Mouse (Mus musculus) granulocyte monocyte progenitor cell, adult 5-6 weeks (primary cell): ENCODE measurements around the gene Olfr1348. TPM values are rescaled to one million over a fixed set of nuclear protein-coding genes. Genes with fewer than 3 reads are reported as not detected.
"Not testable (repeated sequence)": the region's sequence is repeated elsewhere in the genome, so short reads cannot be mapped to it uniquely, and the experiment has no call there.

Experiments used
- ATAC-seq: replicated peaks from 2 replicates; pipeline ENCODE4 v1.8.0; 2016; ENCODE audit warnings: mild to moderate bottlenecking, moderate TSS enrichment, inconsistent platforms; ENCODE audit not compliant: poor library complexity, severe bottlenecking
- total RNA-seq, 2 experiments: library from RNA; stranded (forward) in 1 of 2; stranded (reverse) in 1 of 2; fragments of 200-712, 200-1000 nt in 1 of 2; fragments of >200 nt in 1 of 2; fragmentation: Nextera tagmentation in 1 of 2; gene quantifications; 2 replicates each; pipeline ENCODE4 v1.2.3; 2014 to 2017

The Olfr1348 gene
- total RNA-seq (2014; fragmentation: Nextera tagmentation) = not detected in 2 replicates
- total RNA-seq (2017) = not detected in 2 replicates

GRCm38 (mm10) chr7:6508648-6509047 lies at the start of gene Olfr1348:
Olfr1348 (minus strand) TSS chr7:6508748.
- ATAC-seq = no peak

GRCm38 (mm10) chr7:6526141-6526540 lies 17.6 kb upstream of the Olfr1348 start:
- ATAC-seq = no peak

- ATAC-seq = no peak
Observed at GRCm38 (mm10) chr7:6525001-6525400, 16.5 kb upstream of the Olfr1348 start.

- ATAC-seq = no peak
Observed at GRCm38 (mm10) chr7:6522850-6523249, 14.3 kb upstream of the Olfr1348 start, which contains the start of gene Olfr1349. Olfr1349 (minus strand) TSS chr7:6522950.

GRCm38 (mm10) chr7:6521666-6522065 lies 13.1 kb upstream of the Olfr1348 start:
- no peak for ATAC-seq

- no peak for ATAC-seq
Observed at GRCm38 (mm10) chr7:6499655-6500054, 8.9 kb downstream of the Olfr1348 start, which contains the start of gene Olfr1347. Olfr1347 (minus strand) TSS chr7:6499755.

- no peak for ATAC-seq
Observed at GRCm38 (mm10) chr7:6486841-6487240, 21.7 kb downstream of the Olfr1348 start, which contains the start of gene Olfr5. Olfr5 (minus strand) TSS chr7:6486941.

- not testable (repeated sequence) for ATAC-seq
Observed at GRCm38 (mm10) chr7:6477633-6478032, 30.9 kb downstream of the Olfr1348 start.

GRCm38 (mm10) chr7:6466951-6467350 lies 41.6 kb downstream of the Olfr1348 start, which contains the start of gene Olfr1346:
Olfr1346 (plus strand) TSS chr7:6467101.
- ATAC-seq = no peak

- no peak for ATAC-seq
Observed at GRCm38 (mm10) chr7:6456399-6456798, 52.1 kb downstream of the Olfr1348 start.

- no peak for ATAC-seq
Observed at GRCm38 (mm10) chr7:6455868-6456267, 52.7 kb downstream of the Olfr1348 start, which contains the start of gene Olfr1336. Olfr1336 (plus strand) TSS chr7:6456168.

Other genes with a start within 250 kb of the Olfr1348 start
- 3.7 and 3.8 TPM in 2 replicates for gene Zfp667, start 222.2 kb downstream of the Olfr1348 start, total RNA-seq (2014; fragmentation: Nextera tagmentation)
- gene Zfp667, start 222.2 kb downstream of the Olfr1348 start, total RNA-seq (2017) = 1.4 and 2.8 TPM in 2 replicates
- 2.5 and 8.0 TPM in 2 replicates for gene Zfp583, start 177.5 kb downstream of the Olfr1348 start, total RNA-seq (2014; fragmentation: Nextera tagmentation)
- gene Zfp583, start 177.5 kb downstream of the Olfr1348 start, total RNA-seq (2017) = 1.3 and 2.1 TPM in 2 replicates
- gene Gm3854, start 165.0 kb downstream of the Olfr1348 start, total RNA-seq (2014; fragmentation: Nextera tagmentation) = 0.96 and 1.8 TPM in 2 replicates
- gene Gm3854, start 165.0 kb downstream of the Olfr1348 start, total RNA-seq (2017) = 0.31 TPM in 1 of 2 replicates, not detected in the other
- 1.8 and 2.9 TPM in 2 replicates for gene Zfp78, start 145.5 kb downstream of the Olfr1348 start, total RNA-seq (2014; fragmentation: Nextera tagmentation)
- 0.88 and 2.6 TPM in 2 replicates for gene Zfp78, start 145.5 kb downstream of the Olfr1348 start, total RNA-seq (2017)
- gene Zfp28, start 125.5 kb downstream of the Olfr1348 start, total RNA-seq (2014; fragmentation: Nextera tagmentation) = 1.9 and 2.0 TPM in 2 replicates
- gene Zfp28, start 125.5 kb downstream of the Olfr1348 start, total RNA-seq (2017) = 1.0 and 2.0 TPM in 2 replicates
- gene Smim17, start 110.0 kb downstream of the Olfr1348 start, total RNA-seq (2014; fragmentation: Nextera tagmentation) = not detected in 2 replicates
- gene Smim17, start 110.0 kb downstream of the Olfr1348 start, total RNA-seq (2017) = not detected in 2 replicates
- gene Gm20715, start 98.5 kb downstream of the Olfr1348 start, total RNA-seq (2014; fragmentation: Nextera tagmentation) = not detected in 2 replicates
- 0.15 TPM in 1 of 2 replicates, not detected in the other for gene Gm20715, start 98.5 kb downstream of the Olfr1348 start, total RNA-seq (2017)
- gene Olfr1344, start 70.1 kb downstream of the Olfr1348 start, total RNA-seq (2014; fragmentation: Nextera tagmentation) = not detected in 2 replicates
- not detected in 2 replicates for gene Olfr1344, start 70.1 kb downstream of the Olfr1348 start, total RNA-seq (2017)
- gene Olfr1336, start 52.6 kb downstream of the Olfr1348 start, total RNA-seq (2014; fragmentation: Nextera tagmentation) = not detected in 2 replicates
- not detected in 2 replicates for gene Olfr1336, start 52.6 kb downstream of the Olfr1348 start, total RNA-seq (2017)
- not detected in 2 replicates for gene Olfr1346, start 41.6 kb downstream of the Olfr1348 start, total RNA-seq (2014; fragmentation: Nextera tagmentation)
- gene Olfr1346, start 41.6 kb downstream of the Olfr1348 start, total RNA-seq (2017) = not detected in 2 replicates
- not detected in 2 replicates for gene Olfr5, start 21.8 kb downstream of the Olfr1348 start, total RNA-seq (2014; fragmentation: Nextera tagmentation)
- 0.04 TPM in 1 of 2 replicates, not detected in the other for gene Olfr5, start 21.8 kb downstream of the Olfr1348 start, total RNA-seq (2017)
- not detected in 2 replicates for gene Olfr1347, start 9.0 kb downstream of the Olfr1348 start, total RNA-seq (2014; fragmentation: Nextera tagmentation)
- not detected in 2 replicates for gene Olfr1347, start 9.0 kb downstream of the Olfr1348 start, total RNA-seq (2017)
- not detected in 2 replicates for gene Olfr1349, start 14.2 kb upstream of the Olfr1348 start, total RNA-seq (2014; fragmentation: Nextera tagmentation)
- not detected in 2 replicates for gene Olfr1349, start 14.2 kb upstream of the Olfr1348 start, total RNA-seq (2017)
- gene Olfr1350, start 56.1 kb upstream of the Olfr1348 start, total RNA-seq (2014; fragmentation: Nextera tagmentation) = not detected in 2 replicates
- not detected in 2 replicates for gene Olfr1350, start 56.1 kb upstream of the Olfr1348 start, total RNA-seq (2017)
- gene Zim1, start 187.7 kb upstream of the Olfr1348 start, total RNA-seq (2014; fragmentation: Nextera tagmentation) = not detected in 2 replicates
- gene Zim1, start 187.7 kb upstream of the Olfr1348 start, total RNA-seq (2017) = not detected in 2 replicates
- gene Peg3, start 221.7 kb upstream of the Olfr1348 start, total RNA-seq (2014; fragmentation: Nextera tagmentation) = not detected in 2 replicates
- gene Peg3, start 221.7 kb upstream of the Olfr1348 start, total RNA-seq (2017) = 0.21 TPM in 1 of 2 replicates, not detected in the other
- gene Usp29, start 221.8 kb upstream of the Olfr1348 start, total RNA-seq (2014; fragmentation: Nextera tagmentation) = not detected in 2 replicates
- not detected in 2 replicates for gene Usp29, start 221.8 kb upstream of the Olfr1348 start, total RNA-seq (2017)